Mouse (Mus musculus) embryonic facial prominence, embryonic 13.5 days (tissue): Measurements from ENCODE around the gene Cyb5b. TPM values are rescaled to one million over a fixed set of nuclear protein-coding genes. Genes with fewer than 3 reads are reported as not detected.
A peak's percentile ranks its signal among the peaks of the same experiment; 100 is the strongest.
"Not testable (repeated sequence)": the region's sequence is repeated elsewhere in the genome, so short reads cannot be mapped to it uniquely, and the experiment has no call there.

Source experiments
- ATAC-seq: fragments of 200-750 bp; cut with Nextera tagmentation; 2 replicates; pipeline ENCODE4 v1.8.0; 2017; ENCODE audit warnings: low read depth; ENCODE audit not compliant: insufficient number of reproducible peaks, insufficient read depth, low FRiP score, low TSS enrichment
- H3K27ac ChIP-seq: fragments of 300-500 bp; sonication (generic); 2 replicates; pipeline ENCODE4 v1.5.1; 2015; ENCODE audit warnings: moderate library complexity, mild to moderate bottlenecking, inconsistent platforms
- H3K27me3 ChIP-seq: fragments of 300-500 bp; sonication (generic); 2 replicates; pipeline ENCODE4 v1.6.1; 2015; ENCODE audit warnings: mild to moderate bottlenecking, inconsistent platforms
- H3K36me3 ChIP-seq: fragments of 300-500 bp; sonication (generic); 2 replicates; pipeline ENCODE4 v1.6.1; 2015; ENCODE audit warnings: mild to moderate bottlenecking, inconsistent platforms
- H3K4me1 ChIP-seq: fragments of 300-500 bp; sonication (generic); 2 replicates; pipeline ENCODE4 v1.6.1; 2015; ENCODE audit warnings: inconsistent platforms
- H3K4me2 ChIP-seq: fragments of 300-500 bp; sonication (generic); 2 replicates; pipeline ENCODE4 v1.6.1; 2015; ENCODE audit warnings: moderate library complexity, mild to moderate bottlenecking, inconsistent platforms
- H3K4me3 ChIP-seq: fragments of 300-500 bp; sonication (generic); 2 replicates; pipeline ENCODE4 v1.5.1; 2015; ENCODE audit warnings: mild to moderate bottlenecking, inconsistent platforms
- H3K9ac ChIP-seq: fragments of 300-500 bp; sonication (generic); 2 replicates; pipeline ENCODE4 v1.6.1; 2015; ENCODE audit warnings: mild to moderate bottlenecking, inconsistent platforms
- H3K9me3 ChIP-seq: fragments of 300-500 bp; sonication (generic); 2 replicates; pipeline ENCODE4 v1.6.1; 2016; ENCODE audit warnings: inconsistent platforms
- WGBS: fragments of 180-500 bp; shearing (Covaris S2); methylation state at CpG from one replicate; pipeline ENCODE4 v1.1.7; 2015; ENCODE audit warnings: mixed read lengths; 5-methylcytosine and 5-hydroxymethylcytosine counted together
- polyA plus RNA-seq: library from polyadenylated mRNA; unstranded; fragments of >200 nt; fragmentation: Nextera tagmentation; extraction: Ambion mirVana; gene quantifications from 2 replicates; pipeline ENCODE4 v1.2.1, GENCODE M21; 2015

The Cyb5b gene
- polyA plus RNA-seq, 1 experiment from 2014 or later: 78.5 TPM

GRCm38 (mm10) chr8:107212006-107212405, 61.6 kb downstream of the Cyb5b start:
- H3K9me3 ChIP-seq: no peaks in the 10 kb centered on the region
- H3K27me3 ChIP-seq: no peaks in the 10 kb centered on the region
- H3K4me1 ChIP-seq: no peaks in the 10 kb centered on the region
- H3K4me3 ChIP-seq: no peak overlapping the region
- no peak overlapping the region for H3K4me2 ChIP-seq
- H3K36me3 ChIP-seq: no peaks in the 10 kb centered on the region
- no peak for ATAC-seq
- 87% methylated on average over 7 of the region's 7 CpGs for WGBS
- H3K27ac ChIP-seq: no peak overlapping the region
- H3K9ac ChIP-seq: no peak overlapping the region

- H3K27ac ChIP-seq, H3K4me3 ChIP-seq, H3K4me2 ChIP-seq, ATAC-seq, H3K36me3 ChIP-seq, H3K9ac ChIP-seq, H3K4me1 ChIP-seq, H3K27me3 ChIP-seq, H3K9me3 ChIP-seq: not testable (repeated sequence)
- WGBS: 68% methylated on average over 7 of the region's 7 CpGs
These were observed 66.8 kb downstream of the Cyb5b start for GRCm38 (mm10) chr8:107217230-107217629.

GRCm38 (mm10) chr8:107218091-107218490, 67.7 kb downstream of the Cyb5b start:
- peaks cover 13% of the 10 kb centered on the region for H3K4me1 ChIP-seq
- 88% methylated on average over 8 of the region's 8 CpGs for whole genome bisulfite sequencing

DNA sequence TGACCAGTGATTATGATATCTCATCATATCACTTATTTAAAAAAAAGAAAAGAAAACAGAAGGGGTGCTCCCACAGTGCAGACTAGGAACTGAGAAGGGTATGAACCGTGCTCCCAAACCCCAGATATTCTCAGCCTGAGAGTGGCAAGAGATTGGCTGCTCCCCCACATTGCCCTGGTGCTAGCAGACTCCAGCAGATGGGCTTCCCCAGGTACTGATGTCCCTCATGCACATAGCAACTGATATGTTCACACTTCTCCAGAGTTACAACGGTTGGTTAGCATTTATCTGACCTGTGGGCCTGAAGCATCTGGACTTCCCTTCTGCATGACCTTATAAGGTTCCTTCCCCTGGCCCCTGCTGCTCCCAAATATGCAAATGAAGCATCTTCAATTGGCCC, 68.6 kb downstream of the Cyb5b start:
- 0 out of 2 replicates have a peak, but pooled peaks cover under 1% of the 10 kb centered on the region for H3K9me3 ChIP-seq
- no peaks in the 10 kb centered on the region for H3K27me3 ChIP-seq
- H3K4me2 ChIP-seq: no peak overlapping the region
- H3K4me1 ChIP-seq: peaks cover 14% of the 10 kb centered on the region
- H3K4me3 ChIP-seq: no peak overlapping the region
- no peak for ATAC-seq
- no peak overlapping the region for H3K9ac ChIP-seq
- WGBS: 84% methylated on average over 2 of the region's 2 CpGs
- no peak overlapping the region for H3K27ac ChIP-seq
- no peaks in the 10 kb centered on the region for H3K36me3 ChIP-seq

More at GRCm38 (mm10) chr8:107218091-107218490, 67.7 kb downstream of the Cyb5b start:
- Histone ChIP-seq H3K36me3 (no peaks in the 10 kb centered on the region), H3K4me2 (no peak overlapping the region), H3K9ac (no peak overlapping the region), H3K9me3 (no peaks in the 10 kb centered on the region), H3K27ac (no peak overlapping the region), H3K4me3 (no peak overlapping the region), H3K27me3 (no peaks in the 10 kb centered on the region)
- no peak for ATAC-seq

DNA sequence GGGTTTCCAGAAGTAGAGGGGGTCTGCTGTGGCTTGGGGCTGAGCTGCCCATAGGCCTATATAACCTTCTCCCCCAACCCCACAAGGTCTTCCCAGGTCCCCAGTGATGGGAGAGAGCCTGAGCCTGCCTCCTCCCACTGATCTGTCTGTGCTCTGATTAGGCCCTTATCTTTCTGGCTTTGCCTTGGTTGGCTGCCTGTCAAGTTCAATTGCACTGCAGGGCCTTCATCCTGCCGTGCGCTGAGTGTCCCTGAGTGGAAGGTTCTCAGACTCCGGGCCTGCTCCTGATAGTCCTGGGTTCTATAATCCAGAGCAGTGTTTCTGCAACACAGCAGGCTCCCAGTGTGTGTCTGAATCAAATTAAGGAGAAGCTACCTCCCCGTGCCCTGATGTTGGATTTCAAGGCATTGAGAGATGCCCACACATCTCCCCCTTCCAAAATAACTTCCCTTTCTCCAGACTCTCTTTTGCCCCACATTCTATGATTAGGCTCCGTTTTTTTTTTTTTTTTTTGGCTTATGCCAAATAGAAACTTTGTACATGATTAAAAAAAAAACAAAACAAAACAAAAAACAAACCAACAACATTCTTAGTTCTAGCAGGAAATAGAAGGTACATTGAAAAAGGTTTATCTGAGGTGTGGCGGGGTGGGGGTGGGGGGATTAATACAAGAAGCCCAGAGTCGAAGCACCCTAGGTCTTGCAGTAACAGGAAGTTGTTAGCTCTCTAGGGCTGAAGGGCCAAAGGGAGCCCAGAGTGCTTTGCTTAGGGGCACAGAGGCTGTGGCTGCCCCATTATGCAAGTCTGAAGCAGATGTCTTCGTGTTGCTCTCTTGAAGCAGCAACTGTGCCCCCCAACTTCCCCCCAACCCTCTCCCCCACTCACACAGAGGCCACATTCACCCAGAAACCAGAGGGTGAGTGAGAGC, 71.7 kb downstream of the Cyb5b start:
- Histone ChIP-seq H3K27me3 (no peaks in the 10 kb centered on the region), H3K36me3 (no peaks in the 10 kb centered on the region), H3K9me3 (0 out of 2 replicates have a peak, but pooled peaks cover 4% of the 10 kb centered on the region), H3K4me3 (no peak overlapping the region), H3K27ac (peak overlapping the region; percentile 45; the same call in 1 of the 2 replicates), H3K9ac (no peak overlapping the region), H3K4me2 (no peak overlapping the region), H3K4me1 (peaks cover 17% of the 10 kb centered on the region)
- WGBS: 28% methylated on average over 8 of the region's 8 CpGs
- ATAC-seq: no peak

GRCm38 (mm10) chr8:107226183-107226582, 75.7 kb downstream of the Cyb5b start:
- Histone ChIP-seq H3K4me3 (no peak overlapping the region), H3K9me3 (0 out of 2 replicates have a peak, but pooled peaks cover 4% of the 10 kb centered on the region), H3K27me3 (no peaks in the 10 kb centered on the region), H3K36me3 (no peaks in the 10 kb centered on the region), H3K9ac (no peak overlapping the region), H3K27ac (no peak overlapping the region), H3K4me2 (no peak overlapping the region), H3K4me1 (peaks cover 17% of the 10 kb centered on the region)
- 46% methylated on average over 9 of the region's 9 CpGs for WGBS
- no peak for ATAC-seq

- Histone ChIP-seq H3K27ac (no peak overlapping the region), H3K4me2 (no peak overlapping the region), H3K36me3 (no peaks in the 10 kb centered on the region), H3K9ac (no peak overlapping the region), H3K4me1 (peaks cover 13% of the 10 kb centered on the region), H3K27me3 (no peaks in the 10 kb centered on the region), H3K9me3 (0 out of 2 replicates have a peak, but pooled peaks cover 4% of the 10 kb centered on the region), H3K4me3 (no peak overlapping the region)
- 58% methylated on average over 11 of the region's 11 CpGs for WGBS
- ATAC-seq: no peak
These were observed 76.7 kb downstream of the Cyb5b start for GRCm38 (mm10) chr8:107227011-107227626.

GRCm38 (mm10) chr8:107233251-107233650, 82.8 kb downstream of the Cyb5b start:
- Histone ChIP-seq H3K27me3 (no peaks in the 10 kb centered on the region), H3K9ac (no peak overlapping the region), H3K4me3 (no peak overlapping the region), H3K27ac (no peak overlapping the region), H3K36me3 (no peaks in the 10 kb centered on the region), H3K4me1 (no peaks in the 10 kb centered on the region), H3K4me2 (no peak overlapping the region), H3K9me3 (peaks cover 3% of the 10 kb centered on the region; the same call in 1 of the 2 replicates)
- 94% methylated on average over 3 of the region's 3 CpGs for WGBS
- ATAC-seq: no peak

GRCm38 (mm10) chr8:107233718-107234117, 83.3 kb downstream of the Cyb5b start:
- ATAC-seq: no peak
- H3K4me2 ChIP-seq: no peak overlapping the region
- no peaks in the 10 kb centered on the region for H3K27me3 ChIP-seq
- H3K4me3 ChIP-seq: no peak overlapping the region
- peaks cover 3% of the 10 kb centered on the region; the same call in 1 of the 2 replicates for H3K9me3 ChIP-seq
- H3K9ac ChIP-seq: no peak overlapping the region
- H3K36me3 ChIP-seq: no peaks in the 10 kb centered on the region
- WGBS: 77% methylated on average over 2 of the region's 2 CpGs
- H3K4me1 ChIP-seq: no peaks in the 10 kb centered on the region
- no peak overlapping the region for H3K27ac ChIP-seq
